8 mouse cellular contexts compared by ENCODE assay signal in genomic region chr1:125912601-125913600, GRCm38 (mm10). TPM values are rescaled to one million over a fixed set of nuclear protein-coding genes. Genes with fewer than 3 reads are reported as not detected.
DNase-seq lines count a peak whose midpoint lies in the region; ATAC-seq lines count a peak whose summit lies in the region.

TSS of gene Lypd1 (minus strand) at chr1:125913101.

- H3K9me3 ChIP-seq in neural tube, embryonic 11.5 days (ENCODE audit: control insufficient read depth, low read length) = no peaks in the 10 kb centered on the region

- H3K27ac ChIP-seq in neural tube, embryonic 11.5 days (ENCODE audit: low read depth, low read length) = no peak within 1 kb of the TSS

- H3K4me3 ChIP-seq in neural tube, embryonic 11.5 days (ENCODE audit: low read depth, low read length) = peak within 1 kb of the TSS; percentile 46

- 4% methylated on average over 30 of the region's 30 CpGs for WGBS in neural tube, embryonic 11.5 days

- peak within 1 kb of the TSS; percentile 97 for H3K4me2 ChIP-seq in neural tube, embryonic 11.5 days (ENCODE audit: low read depth)

- H3K9ac ChIP-seq in neural tube, embryonic 11.5 days (ENCODE audit: low read length) = peak within 1 kb of the TSS; percentile 14; the same call in 1 of the 2 replicates

- H3K27me3 ChIP-seq in neural tube, embryonic 11.5 days (ENCODE audit: control insufficient read depth, insufficient read depth, low read length) = peaks cover 25% of the 10 kb centered on the region

- H3K4me1 ChIP-seq in neural tube, embryonic 11.5 days (ENCODE audit: control insufficient read depth, insufficient read depth, low read length) = peaks cover 19% of the 10 kb centered on the region

- no peak for ATAC-seq in frontal cortex, adult (ENCODE audit: low TSS enrichment)
- ATAC-seq in neural tube, embryonic 11.5 days (ENCODE audit: insufficient read depth, low FRiP score, low TSS enrichment) = no peak

- no peak for DNase-seq in frontal cortex, adult 2 months (ENCODE audit: extremely low spot score in 1 of 2, low spot score in 1 of 2)
- peak; percentile 22 for DNase-seq in right cerebral cortex, postnatal 25 days
- no peak for DNase-seq in right cerebral cortex, adult 18-20 months
- DNase-seq in layer of hippocampus, postnatal 36 days = no peak
- DNase-seq in neural tube, embryonic 11.5 days (ENCODE audit: low spot score) = no peak
- no peak for DNase-seq in cerebellum, adult 18-20 months
- DNase-seq in gastrocnemius, postnatal 4 days (ENCODE audit: low spot score in 2 of 2) = no peak

- H3K36me3 ChIP-seq in neural tube, embryonic 11.5 days (ENCODE audit: control insufficient read depth, insufficient read depth, low read length) = no peaks in the 10 kb centered on the region

RNA-seq across cellular contexts. Expression of gene Lypd1, which starts in this region (rescaled TPM):
- 64.1 and 74.4 TPM in 2 replicates for polyA plus RNA-seq in frontal cortex, adult 2 months (2012; rRNA removed)
- 100 to 1,000 TPM in 1 of 2 experiments, 10 to 100 TPM in 1; 99.3 to 100 TPM for total RNA-seq in layer of hippocampus, postnatal 36 days (2021)
- 7.4 and 8.4 TPM in 2 replicates for polyA plus RNA-seq in neural tube, embryonic 11.5 days (2014; fragmentation: Nextera tagmentation; extraction: Ambion mirVana)
- total RNA-seq in gastrocnemius, postnatal 4 days (2021) = under 1 TPM; 0.39 to 0.61 TPM

Comparison
In these comparisons a context has a peak if more than half of its experiments do, and no peak if none do; other contexts are left out.
1. RNA of gene Lypd1 (total RNA-seq): 99.3 to 100 TPM in layer of hippocampus, postnatal 36 days; 0.39 to 0.61 TPM in gastrocnemius, postnatal 4 days; every median in the first group is over 10 times any median in the second.